Mouse (Mus musculus): ENCODE measurements around the gene Cab39l.

Cab39l gene

GRCm38 (mm10) chr14:59632067-59632466, 191.3 kb downstream of the Cab39l start:
- DNase-seq (ENCODE audit: low spot score), result no peak

GRCm38 (mm10) chr14:59633295-59633898, 192.6 kb downstream of the Cab39l start:
- no peak for DNase-seq (ENCODE audit: low spot score)

DNA sequence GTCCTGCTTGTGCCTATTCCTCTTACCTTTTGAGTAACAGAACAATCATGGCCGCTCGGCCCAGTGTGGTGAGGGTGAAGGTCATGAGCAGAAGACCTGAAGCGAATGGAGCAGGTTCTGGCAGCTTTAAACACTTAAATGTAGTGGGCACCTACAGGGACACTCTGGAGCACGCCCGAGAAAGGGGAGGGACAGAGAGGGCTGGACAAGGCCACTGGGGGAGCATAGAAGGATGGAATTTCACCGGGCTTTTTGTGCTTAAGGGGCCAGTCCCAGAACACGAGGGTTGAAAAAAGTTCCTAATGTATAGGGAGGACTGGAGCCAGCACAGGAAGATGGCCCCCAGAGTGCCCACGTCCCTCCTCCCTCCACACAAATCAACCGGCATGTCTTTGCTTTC, 193.2 kb downstream of the Cab39l start:
- DNase-seq (ENCODE audit: low spot score), result no peak
